Mouse (Mus musculus): ENCODE measurements around the gene Eef1akmt2.

The Eef1akmt2 gene

DNA sequence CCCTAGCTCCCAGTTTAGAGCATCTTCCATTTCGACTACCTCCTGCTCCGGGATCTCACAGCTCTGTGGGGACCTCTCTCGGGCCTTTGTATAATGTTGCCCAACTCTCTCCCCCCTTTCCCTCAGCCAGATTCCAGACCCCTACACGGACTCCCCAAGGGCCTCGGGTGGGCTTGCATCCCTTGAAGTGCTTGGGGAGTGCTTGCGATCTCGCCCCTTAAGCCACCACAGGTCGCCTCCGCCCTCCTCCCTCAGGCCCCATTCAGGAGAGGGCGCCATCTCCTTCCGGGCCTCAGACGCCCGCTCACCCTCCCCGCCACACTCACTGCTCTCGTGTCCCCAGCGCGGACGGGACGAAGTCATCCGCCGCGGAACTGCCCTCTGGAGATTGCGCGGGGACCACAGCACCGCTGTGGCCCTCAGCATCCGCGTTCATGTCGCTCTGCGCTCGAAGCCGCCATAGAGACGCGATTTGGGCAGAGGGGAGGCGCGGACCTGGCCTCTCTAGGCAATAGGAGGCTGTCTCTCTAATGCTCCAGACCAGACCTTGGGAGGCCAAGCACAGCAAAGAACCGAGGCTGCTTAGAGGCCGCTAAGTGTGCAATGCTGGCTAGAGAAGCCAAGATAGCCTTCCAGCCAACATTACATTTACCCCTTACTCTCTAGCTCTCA, at the start of gene Eef1akmt2:
Gene Eef1akmt2 (minus strand): TSS at position 501 of the 672 bp plus-strand sequence.
- DNase-seq = peak; percentile 84

DNA sequence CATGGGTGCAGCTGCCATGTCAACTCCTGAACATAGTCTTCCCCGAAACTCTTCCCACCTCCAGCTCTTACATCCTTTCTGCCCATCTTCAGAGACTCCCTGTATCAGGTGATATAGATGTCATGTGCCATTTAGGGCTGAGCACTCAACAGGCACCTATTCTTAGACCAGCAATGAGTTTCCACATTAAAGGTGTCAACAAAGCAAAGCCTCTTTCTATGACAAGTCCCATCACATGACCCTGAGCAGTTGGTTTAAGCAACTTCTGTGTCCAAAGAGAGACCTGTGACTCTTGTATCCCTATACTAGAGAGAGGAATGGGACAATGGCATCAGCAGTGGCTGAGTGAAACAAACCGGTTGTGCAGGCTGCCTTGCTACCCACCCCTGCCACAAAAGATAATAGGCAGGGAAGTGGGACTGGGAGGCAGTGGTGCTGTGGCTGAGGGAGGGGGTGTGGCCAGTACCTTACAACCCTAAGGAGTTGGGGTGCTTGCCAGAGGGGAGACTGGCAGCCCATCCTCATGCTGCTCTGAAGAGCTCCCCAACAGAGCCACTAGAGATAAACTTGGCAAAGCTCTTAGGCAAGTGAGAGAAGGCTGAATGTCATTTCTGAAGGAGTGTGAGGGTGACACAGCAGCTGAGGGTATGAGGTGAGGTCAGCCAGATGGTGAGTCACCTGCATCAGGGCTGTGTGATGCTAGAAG, 48.5 kb upstream of the Eef1akmt2 start:
- no peak for DNase-seq

DNA sequence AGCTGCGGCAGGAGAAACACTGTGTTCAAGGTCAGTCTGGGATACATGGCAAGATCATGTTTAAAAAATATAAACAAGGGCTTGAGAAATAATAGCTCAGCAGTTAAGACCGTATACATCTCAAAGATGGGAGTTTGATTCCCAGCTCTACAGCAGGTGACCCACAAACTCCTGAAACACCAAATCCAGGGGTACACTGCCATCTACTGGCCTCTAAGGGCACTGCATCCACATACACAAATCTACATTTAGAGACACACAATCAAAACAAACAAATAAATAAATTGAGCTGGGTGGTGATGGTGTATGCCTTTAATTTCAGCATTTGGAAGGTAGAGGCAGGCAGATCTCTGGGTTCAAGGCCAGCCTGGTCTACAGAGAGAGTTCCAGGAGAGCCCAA, 45.8 kb upstream of the Eef1akmt2 start:
- peak; percentile 59 for DNase-seq

DNA sequence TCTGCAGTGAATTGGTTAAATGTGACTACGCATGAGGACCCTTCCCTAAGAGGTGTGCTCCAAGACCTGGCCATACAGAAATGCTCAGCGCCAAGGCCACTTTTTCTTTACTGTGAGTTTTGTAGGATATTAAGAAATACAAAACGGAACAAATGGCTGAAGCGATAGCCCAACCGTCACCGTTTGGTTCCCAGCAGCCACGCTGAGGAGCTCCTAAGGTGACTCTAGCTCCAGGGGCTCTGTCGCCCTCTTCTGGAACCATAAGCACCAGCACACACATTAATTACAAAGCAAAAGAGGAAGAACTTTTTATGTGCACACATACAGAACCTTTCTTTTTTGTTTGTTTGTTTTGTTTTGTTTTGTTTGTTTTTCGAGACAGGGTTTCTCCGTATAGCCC, 44.8 kb upstream of the Eef1akmt2 start:
- no peak for DNase-seq

DNA sequence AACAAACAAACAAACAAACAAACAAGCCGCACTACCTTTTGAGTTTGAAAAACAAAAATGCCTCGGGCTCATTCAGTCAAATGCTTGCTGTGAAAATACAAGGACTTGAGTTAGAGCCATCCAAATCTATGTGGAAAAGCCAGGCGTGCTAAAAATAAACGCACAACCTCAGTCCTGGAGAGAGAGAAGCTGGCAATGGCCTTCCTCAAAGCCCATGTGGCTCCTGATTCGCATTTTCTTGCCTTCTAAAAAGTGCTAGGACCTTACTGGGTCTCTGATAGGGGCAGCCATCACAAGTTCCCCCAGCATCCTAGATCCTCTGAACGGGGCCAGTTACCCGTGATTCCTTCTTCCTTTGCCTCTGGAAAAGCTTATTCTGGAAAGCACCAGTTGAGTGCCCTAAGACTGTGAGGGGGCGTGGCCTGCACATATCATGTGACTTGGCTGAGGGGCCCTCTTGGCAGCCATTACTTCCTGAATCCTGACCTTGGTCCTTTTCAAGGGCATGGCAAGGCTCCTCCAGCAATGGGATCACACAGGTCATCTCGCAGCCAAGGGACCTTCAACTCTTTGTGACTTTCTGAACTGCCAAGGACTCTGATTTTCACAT, 43.8 kb upstream of the Eef1akmt2 start:
- DNase-seq = no peak

DNA sequence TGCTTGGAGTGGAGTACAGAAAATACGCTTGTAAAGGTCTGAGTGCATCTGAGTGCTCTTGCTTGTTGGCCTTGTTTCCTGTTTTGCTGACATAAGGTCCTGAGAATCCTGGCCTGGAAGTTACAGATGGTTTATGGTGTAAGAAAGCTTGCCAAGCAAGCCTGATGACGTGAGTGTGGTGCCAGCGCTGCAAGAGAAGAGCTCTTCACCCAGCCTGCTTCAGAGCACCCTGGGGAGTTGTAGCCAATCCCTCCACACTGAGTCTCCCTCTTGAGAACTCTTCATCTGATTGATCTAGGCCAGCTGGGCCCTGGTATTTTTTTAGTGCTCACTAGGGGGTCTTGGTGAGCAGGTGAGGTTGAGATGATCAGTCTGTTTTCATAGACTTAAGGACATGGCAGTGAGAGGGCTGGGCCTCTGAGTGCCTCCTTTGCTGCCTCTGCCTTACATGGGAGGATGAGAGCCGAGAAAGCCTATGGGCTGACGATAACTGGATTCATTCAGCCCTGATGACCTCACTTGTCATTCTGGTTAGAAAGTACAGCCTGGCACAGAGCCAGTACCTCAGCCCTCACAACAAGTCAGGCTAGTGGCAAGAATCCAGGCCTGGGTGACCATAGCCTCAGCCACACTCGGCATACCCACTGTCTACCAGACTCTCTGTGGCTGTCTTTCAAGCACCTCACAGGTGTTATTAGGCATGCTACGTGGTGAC, 42.5 kb upstream of the Eef1akmt2 start:
- no peak for DNase-seq

DNA sequence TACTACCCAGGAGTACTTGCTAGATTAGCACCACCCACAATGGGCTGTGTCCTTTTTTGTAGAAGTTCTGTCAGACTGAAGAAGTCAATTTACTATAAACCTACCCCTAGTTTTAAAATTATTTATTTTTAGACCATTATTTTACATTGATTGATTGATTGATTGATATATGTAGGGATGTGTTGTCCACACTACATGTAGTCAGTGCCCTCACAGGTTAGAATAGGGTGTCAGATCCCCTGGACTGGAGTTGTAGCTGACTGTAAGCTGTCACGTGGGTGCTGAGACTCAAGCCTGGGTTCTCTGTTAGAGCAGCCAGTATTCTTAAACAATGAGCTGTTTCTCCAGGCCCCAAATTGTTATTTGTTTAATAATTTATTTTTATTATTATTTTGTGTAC, 40.9 kb upstream of the Eef1akmt2 start:
- no peak for DNase-seq

DNA sequence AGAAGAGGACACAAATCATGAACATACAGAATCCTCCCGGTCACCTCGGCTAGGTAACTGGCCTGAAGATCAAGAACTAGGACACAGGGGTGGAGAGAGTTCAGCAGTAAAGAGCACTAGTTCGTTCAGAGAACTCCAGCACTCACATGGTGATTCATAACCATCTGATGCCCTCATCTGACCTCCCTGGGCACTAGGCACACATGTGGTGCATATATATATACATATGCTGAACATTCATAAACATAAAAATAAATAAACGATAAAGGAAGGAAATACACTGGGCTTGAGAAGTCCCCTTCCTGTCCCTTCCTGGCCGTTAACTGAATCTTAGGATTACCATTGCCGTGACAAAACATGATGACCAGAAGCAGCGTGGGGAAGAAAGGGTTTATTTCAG, 40.3 kb upstream of the Eef1akmt2 start:
- no peak for DNase-seq

DNA sequence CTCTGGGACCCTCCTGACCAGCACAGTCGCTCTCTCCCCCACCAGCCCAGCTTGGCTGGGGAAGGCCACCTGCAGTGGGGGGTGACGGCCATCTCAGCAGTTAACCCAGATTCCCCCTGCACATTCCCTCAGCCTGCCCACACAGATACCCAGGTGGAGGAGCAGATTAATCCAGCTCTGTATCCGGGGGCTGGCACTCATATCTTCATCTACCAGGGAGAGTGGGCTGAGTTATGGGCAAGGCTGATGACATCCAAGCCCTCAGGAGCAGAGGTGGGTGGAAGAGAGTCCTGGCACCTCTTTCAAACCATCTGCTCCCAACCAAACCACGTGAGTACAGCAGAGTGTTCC, 39.8 kb upstream of the Eef1akmt2 start:
- DNase-seq = no peak

DNA sequence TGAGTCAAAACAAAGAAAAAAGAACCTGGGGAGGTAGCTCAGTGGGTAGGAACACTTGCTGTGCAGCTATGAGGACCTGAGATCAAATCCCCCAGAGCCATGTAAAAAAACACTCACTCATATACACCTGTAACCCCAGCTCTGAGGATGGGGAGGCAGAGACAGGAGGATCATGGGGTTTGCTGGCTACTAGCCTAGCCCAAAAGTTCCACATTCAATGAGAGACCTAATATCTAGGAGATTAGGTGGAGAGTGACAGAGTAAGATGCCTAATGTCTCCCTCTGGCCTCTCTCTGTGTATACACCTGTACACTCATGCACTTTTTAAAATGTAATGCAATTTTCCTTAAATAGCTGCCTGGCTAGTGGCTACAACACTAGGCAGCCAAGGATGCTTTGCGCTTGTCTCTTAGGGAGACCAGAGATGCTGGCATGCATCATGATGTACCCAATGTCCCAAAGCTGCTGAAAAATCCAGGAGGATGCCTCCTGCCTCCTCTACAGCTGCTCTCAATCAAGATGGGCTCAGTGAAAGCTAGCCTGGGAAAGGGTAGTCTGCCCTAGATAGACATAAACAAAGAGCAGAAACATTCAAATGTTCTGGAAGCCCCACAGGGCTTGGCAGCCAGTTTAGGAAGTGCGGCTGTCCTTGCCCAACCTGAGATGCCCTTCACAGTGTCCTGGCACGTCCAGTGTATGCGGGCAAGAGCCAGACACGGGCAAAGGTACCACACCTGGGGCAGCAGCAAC, 39.3 kb upstream of the Eef1akmt2 start:
- no peak for DNase-seq

DNA sequence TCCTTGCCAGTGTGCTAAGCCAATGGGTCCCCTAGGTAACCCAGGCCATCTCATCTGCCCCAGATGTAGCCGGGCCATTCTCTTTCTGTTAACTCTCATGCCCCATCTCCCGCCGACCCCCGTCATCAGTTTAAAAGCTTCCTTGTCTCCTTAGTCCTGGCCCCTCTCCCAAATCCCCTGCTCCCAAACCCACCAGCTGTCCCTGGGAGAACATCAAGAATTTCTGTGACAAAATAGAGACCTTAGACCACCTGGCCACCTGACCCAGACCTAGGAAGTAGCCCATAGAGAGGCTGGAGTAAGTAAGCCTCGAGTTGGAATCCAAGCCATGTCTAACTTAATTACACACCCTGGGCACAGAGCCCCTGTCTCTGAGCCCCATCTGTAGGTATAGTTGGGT, 37.7 kb upstream of the Eef1akmt2 start:
- DNase-seq = no peak

DNA sequence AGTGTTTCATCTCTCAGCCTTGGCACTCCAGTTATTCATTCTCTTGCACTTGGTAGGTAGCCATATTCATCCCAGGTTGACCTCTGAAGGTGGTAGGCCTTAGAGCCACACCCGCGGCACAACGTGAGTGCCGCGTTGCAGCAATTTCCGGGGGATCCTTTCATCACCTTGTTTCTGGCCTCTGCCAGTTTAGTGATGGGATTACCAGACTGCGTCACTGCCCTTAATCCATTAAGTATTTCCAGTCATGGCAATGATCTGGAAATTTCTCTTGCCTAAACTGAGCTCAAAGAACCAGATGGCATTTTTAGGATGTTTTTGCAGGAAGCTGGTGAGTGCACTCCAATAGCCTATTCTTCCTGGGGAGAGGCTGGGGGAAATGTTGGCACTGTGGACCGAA, 37.2 kb upstream of the Eef1akmt2 start:
- DNase-seq = no peak

DNA sequence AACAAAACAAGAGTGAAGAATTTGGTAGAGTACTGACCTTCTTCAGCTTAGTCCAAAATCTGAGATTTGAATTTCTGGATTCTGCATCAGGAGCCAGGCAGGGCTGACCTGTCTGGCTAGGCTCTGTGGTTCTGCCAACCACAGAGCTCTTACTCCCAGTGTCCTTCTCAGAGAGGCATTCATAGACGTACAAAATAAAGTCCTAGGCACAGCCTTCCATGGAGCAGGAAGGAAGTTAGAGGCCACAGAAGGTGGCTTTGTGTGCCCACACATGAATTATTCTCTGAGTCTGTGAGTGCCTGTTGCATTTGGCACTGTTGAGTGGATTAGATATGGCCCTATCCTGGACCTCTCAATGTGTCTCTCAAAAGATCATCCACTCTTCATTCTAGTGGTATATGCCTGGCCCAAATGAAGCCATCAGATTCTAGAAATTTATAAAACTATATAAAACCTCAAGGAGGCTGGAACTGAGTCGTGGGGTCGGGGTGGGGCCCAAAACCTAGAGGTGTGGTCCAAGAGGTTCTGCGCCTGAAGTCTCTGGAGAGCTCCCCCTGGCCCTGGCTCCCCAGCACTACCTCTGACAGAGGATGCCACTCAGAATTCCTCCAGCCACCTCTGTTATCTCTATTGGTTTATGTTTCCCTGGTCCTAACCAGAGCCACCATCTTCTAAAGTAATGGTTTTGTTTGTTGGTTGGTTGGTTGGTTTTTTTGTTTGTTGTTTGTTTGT, 36.2 kb upstream of the Eef1akmt2 start:
- no peak for DNase-seq

DNA sequence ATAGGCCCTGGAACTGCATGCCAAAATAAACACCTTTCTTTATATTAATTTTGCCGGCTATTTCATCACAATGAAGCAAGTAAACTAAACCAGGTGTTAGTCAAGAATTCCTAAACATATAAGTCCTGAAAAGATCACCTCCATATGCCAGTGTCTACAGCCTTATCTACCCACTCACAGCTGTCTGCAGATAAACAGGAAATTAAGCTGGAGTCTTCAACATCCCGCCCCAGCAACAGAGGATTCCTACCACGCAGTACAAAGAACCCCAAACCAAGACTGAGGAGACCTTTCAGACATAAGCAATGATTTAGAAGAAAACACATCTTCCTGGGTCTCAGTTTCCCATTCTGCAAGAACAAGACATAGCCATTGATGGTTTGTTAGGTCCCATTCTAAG, 35.6 kb upstream of the Eef1akmt2 start:
- no peak for DNase-seq

DNA sequence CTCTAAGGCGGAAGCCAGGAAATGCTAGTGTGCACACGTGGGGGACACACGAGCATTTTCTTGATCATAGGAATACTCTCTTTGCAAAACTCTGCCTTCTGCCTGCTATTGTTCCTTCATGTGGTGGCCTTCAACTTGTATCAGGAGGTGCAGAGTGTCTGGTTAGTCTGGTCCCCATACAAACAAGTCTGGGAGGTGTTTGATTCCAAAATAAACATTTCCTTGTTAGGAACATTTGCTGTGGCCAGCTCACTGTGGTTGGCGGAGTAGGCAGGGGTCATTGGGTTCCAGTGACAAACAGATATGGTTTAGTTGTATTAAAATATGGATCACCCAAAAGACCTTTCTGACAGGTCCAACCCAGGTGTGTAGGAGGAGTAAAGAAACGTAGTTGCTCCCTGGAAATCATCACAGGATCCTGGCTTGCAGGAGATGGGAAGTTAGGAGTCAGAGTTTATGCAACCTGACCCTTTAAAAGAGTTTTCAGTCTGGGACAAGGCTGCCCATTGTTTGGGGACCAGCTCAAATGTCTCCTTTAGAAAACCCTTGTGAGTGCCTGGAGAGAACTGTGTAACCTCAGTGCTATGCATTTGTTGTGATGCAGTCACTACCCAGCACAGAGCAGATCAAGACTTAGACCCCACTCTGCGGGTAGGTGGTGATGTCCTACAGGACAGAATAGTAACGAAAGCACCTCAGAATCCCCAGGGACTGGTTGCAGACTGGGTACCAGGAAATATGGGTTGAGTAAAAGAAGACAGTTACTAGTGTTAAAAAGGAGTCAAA, 34.7 kb upstream of the Eef1akmt2 start:
- no peak for DNase-seq

DNA sequence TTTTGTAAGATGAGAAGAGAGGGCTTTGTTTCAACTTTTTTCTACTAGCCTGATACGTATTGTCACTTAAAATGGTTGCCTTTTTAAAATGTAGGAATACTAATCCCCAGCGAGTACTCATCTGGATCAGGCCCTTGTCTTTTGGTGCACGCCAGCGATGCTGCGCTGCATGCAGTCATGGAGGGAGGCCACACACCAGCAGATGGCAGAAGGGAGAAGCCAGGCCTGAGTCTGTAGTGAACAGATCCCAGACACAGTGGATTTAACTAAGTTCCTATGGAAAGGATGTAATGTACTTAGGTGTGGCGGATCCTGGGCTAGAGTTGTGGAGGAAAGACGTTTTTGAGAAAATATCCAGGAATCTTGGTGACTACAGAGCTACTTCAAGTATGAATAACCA, 31.6 kb upstream of the Eef1akmt2 start:
- DNase-seq = no peak

DNA sequence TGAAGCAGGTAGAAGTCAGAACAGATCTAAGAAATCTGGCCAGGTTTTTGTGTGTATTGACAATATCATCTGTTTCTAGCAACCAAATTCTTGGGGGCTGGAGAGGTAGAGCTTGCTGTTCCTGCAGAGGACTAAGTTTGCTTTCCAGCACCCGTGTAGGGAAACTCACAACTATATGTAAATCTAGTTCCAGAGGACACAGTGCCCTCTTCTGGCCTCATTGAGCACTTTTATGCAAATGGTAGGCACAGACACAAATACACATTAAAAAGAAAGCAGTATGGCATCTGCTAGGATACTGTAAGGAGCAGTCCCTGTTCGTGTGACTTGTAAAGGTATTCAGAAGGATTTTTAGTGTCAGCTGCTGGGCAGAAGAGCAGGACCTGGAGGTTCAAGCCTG, 29.9 kb upstream of the Eef1akmt2 start:
- DNase-seq = peak; percentile 33

DNA sequence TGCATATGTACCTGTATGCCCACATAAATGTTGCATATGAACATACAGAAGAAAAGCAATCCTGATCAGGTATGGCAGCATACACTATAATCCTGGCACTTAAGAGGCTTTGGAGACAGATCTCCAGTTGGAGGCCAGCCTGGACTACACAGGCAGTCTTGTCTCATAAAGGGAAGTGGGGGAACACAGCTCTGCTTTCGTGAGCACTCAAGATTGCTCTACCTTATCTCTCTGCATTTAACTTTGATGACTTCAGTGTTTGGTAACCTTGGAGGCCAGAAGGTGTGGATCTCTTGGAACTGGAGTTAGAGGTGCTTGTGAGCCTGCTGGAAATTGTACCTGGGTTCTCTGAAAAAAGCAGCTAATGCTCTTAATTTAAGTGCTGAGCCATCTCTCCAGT, 27.8 kb upstream of the Eef1akmt2 start:
- DNase-seq = no peak

DNA sequence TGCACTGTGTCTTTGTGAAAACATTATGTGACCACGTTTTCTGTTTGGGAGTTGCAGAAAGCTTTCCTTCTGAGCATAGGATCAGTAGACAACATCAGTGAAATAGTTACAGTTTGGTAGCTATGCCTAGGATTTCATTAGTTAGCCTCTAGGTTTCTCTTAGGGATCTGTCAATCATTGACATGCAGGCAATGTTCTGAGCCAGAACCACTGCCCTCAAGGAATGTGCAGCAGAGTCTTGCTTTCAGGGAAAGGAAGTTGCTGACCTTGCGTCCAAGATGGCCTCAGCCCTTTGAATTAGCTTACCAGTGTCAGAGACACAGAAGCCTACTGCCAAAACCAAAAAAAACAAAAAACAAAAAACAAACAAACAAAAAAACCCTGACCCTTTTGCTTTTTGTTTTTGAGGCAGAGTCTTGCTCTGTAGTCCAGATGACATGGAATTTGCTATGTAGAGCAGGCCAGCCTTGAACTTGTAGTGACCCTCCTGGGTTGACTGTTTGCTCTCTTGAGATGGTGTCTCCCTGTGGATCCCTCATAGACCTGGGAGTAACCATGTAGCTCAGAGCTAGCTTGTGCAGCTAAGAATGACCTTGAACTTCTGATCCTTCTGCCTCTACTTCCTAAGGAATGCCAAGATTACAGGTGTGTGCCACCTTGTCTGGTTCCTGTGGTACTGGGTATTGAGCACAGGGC, 23.1 kb upstream of the Eef1akmt2 start:
- DNase-seq = no peak

DNA sequence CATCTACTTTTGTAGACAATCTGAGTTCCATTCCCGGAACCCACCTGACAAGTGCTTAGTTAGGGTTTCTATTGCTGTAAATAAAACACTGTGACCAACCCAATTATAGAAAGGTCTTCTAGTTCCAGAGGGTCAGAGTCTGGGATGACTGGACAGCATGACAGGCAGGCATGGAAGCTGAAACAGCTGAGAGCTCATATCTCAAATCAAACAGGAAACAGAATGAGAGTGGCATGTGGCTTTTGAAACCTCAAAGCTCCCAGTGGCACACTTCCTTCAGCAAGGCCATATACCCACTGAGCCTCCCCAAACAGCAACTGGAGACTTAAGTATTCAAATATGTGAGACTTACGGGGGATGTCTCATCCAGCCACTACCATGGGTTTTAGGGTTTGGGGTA, 20.6 kb upstream of the Eef1akmt2 start:
- DNase-seq = peak; percentile 25

DNA sequence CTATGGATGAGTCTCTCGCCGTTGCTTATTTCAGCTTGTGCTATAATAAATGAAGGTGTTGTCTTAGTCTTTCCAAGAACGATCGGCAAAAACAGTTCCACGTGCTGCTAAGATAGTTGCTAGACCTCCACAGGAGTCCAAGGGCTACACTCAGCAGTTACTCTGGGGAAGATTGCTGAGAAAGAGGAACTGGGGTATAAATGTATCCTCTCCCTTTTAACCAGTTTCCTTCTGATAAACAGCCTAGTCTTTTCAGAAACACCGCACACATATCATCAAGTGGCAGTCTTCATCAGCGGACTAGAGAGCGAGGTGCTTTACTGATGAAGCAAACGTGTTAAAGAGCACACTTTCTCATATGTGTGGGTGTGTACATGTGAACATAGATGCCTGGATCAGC, 13.8 kb upstream of the Eef1akmt2 start:
- DNase-seq = no peak
